Mouse (Mus musculus): ENCODE data around the gene Hmx3.

DNA sequence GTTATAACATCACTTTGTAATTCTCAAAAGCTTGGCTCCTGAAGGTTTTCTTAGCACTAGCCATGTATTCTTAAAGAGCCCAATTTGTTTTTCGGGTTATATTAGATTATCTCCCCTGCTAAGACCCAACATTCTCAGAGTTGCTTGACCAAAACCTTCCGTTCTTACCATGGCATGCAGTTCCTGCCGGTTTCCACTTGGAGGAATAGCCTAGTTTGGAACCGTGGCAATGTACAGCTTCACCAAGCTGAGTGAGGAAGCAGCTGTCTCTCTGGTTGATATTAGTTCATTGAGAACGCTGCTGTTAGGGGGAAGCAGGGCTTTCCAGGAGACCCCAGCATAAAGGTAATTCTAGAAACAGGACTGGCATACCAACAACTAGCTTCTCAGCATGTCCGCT, 32.6 kb downstream of the Hmx3 start:
- TF ChIP-seq CTCF (IDR thresholded peaks at IDR 0.05; ENCODE audit: control insufficient read depth, insufficient read depth, insufficient replicate concordance, low read depth, low read length) (no peak), POLR2A (IDR thresholded peaks at IDR 0.05; ENCODE audit: control insufficient read depth, low read depth, low read length) (no peak)

Measured in testis, adult 2 months (tissue).